Mouse (Mus musculus) monocyte, adult 5-6 weeks (primary cell): ENCODE measurements at regions not wholly inside any gene's neighbourhood (a gene's known extent, or its start where the extent isn't known, plus 50 kb on each side); places are given as distances from the start of the nearest gene placed in this dataset.
A peak's percentile ranks its signal among the peaks of the same experiment; 100 is the strongest.

Experiments
- ATAC-seq: fragments of 153-309, 156-312 bp; replicated peaks from 2 replicates; pipeline ENCODE4 v1.8.0; 2017; ENCODE audit warnings: mild to moderate bottlenecking; ENCODE audit not compliant: low TSS enrichment, insufficient number of reproducible peaks, severe bottlenecking, poor library complexity, low FRiP score

DNA sequence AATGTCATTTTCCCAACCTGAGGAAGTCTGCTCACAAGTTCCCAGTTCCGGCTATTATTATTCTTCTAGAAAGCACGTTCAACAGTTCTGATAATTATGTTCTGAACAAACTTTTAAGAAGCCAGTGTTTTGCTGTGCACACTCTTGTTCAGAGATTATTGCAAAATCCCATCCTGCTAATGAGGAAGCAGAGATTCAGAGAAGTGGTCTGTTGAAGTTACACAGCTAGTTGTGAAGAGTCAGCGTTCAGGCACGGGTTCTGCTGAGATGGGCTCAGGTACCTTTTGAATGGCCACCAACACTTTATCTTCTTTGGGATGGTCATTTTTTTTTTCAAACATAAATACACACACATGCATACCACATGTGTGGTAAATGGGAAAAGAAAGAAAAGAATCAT, 250.3 kb downstream of the Gm826 start:
- ATAC-seq, result no peak

- 0 out of 2 replicates have a peak, but pooled peaks have one; percentile 40 for ATAC-seq
These were observed 251.8 kb downstream of the Gm826 start for GRCm38 (mm10) chr2:160082106-160082653.

DNA sequence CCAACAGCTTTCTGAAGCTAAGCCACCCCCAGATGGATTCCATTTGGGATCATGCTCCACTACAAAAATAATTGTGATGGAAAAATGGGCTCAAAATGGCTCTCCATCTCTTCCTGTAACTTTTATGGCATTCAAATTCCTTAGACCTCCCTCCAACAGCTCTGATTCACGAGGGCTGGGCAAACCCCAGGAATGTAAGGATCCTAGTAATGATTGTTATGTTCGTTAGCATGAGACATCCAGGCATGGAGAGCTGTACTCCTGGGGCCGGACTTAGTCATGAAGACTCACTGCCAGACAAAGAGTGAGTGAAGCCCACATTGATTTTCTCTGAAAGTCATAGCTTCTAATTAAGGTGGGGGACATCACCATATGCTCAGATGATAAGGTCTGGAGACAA, 258.3 kb downstream of the Gm826 start:
- ATAC-seq, result no peak

DNA sequence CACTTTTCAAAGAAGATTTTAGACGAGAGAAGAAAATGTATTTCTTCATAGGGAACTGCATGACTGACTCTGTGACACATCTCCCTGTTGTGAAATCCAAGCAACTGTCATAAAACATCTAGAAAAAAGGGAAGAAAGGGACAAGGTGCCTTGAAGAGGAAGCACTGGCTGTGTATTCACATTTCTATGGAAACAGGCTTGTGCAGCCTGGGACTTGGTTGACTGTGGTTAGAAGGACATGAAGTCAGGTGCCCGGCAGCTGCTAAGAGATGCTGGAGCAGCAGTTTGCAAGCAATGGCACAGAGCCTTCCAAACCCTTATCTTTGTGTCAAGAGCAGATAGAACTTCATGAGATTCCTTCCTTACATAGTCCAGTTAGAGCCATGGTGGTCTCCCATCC, 263.5 kb downstream of the Gm826 start:
- ATAC-seq, result peak; percentile 90

DNA sequence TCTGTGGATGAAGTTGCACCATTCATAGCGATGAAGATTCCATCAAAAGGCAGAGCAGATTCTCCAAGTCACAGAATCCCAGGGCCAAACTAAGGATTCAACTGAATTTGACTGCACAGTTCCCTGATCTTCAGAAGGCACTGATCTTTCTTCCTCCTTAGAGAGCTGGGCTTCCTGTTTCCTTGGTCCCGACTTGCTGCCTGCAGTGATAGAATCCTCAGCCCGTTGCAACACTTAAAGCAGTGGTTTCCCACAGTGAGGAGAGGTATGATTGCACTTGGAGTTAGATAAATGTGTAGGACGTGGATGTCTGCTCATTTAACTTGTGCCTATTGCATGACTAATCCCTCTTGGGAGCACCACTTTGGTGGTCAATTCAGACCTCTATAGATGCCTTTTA, 265.2 kb downstream of the Gm826 start:
- ATAC-seq, result 0 out of 2 replicates have a peak, but pooled peaks have one; percentile 34

- ATAC-seq, result no peak
These were observed 266.1 kb downstream of the Gm826 start for GRCm38 (mm10) chr2:160067904-160068303.

DNA sequence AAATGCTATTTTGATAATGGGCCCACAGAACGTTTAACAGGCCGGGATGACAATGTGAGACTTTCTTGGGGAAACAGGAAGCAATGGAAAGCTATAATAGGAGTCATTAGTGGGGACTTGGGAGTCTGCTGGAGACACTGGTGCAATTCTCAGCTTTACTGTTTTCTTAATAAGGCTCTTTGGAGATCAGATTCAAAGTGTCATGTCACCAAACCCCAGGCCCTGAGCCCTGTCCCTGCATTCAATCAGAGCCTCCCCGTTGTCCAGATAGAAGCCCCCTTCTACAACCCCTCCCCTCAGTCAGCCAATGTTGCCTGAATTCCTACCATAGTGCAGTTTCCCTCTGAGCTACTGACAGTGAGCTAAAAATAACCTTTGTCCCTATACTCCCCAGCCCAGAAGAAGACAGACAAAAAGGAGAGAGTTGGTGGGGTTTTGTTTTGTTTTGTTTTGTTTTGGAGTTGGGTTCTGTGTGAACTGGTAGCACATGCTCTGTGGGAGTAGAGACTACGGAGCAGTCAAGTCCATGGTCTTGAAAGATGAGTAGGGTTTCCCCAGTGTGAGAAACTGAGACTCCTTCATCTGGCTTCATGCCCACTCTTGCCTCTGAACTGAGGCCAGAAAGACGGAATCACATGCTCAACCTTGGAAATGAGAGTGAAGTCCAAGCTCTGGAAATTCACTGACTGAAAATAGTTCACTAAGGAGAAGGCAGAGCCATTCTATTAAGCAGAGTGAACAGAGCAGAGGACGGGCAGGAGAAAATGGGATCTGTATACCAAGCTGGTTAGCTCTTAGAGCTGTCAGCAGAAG, 267.3 kb downstream of the Gm826 start:
- ATAC-seq, result no peak

DNA sequence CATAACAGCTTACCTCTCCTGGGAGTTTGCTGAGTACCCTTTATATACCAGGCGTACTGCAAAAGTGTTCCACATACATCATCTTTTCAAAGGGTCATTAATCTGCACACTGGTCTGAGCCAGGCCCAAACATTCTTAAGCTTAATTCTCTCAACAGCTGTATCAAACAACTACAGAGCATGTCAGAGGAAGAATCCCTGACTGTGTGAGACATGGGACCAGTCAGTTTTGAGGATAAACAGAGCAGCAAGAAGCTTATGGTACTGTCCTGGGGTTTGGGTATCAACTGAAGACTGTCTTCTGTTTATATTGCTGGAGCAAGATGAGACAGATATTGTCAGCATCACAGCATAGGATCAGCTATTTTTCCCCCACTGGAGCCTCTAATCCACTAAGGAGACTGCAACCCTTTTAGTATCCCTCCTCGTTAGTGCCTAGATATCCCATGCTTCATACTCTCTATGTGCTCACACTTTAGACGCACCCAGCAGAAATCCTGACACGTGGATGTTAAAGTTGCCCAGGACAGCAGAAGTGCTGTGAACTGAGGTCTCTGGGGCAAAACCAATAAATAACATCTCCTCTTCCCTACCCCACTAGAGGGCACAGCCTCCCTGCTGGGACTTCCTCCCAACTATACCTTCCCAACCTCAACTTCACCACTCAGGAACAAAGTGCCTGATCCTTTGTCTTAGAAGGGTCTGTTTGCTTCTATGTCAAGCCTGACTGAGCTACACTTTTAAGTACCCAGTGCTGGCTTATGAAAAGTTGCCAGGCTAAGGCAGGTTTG, 271.6 kb downstream of the Gm826 start:
- no peak for ATAC-seq

GRCm38 (mm10) chr2:160060091-160060490, 273.9 kb downstream of the Gm826 start:
- ATAC-seq, result no peak

- no peak for ATAC-seq
These were observed 276.8 kb downstream of the Gm826 start for GRCm38 (mm10) chr2:160057211-160057610.

DNA sequence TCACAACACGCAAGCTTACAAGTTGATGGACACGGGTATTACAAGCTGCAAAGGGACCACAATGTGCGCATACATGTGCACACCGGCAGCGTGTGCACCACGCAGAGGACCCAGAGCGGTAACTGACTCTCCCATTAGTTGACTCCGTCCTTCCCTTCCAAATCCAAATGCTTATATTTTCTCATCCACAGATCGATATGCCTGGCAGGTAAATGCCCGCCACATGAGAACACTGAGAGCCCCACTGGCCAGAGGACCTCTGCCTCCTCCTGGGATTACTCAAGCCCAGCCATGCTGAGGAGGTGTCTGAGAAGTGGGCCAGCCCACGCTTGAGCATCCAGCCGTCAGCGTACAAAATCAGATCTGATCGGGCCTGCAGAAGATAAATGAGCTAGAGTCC, 279.6 kb downstream of the Gm826 start:
- no peak for ATAC-seq

DNA sequence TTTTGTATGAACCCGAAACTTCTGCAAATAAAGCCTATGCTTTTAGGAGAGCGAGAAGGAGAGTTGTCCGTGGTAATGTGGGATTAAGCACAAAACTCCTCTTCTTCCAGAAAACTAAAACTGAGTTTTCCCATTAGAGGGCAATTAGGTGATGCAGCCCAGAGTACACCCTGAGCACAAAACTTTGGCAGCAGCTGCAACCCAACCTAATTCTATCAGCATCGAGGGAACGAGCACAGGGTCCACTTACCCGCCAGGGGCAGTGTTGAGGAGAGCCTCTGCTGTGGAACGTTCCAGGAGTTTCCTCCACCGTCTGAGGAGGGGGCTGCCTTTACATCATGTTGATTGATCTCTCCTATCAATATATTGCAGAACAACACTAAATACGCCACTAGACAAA, 285.7 kb downstream of the Gm826 start:
- no peak for ATAC-seq

DNA sequence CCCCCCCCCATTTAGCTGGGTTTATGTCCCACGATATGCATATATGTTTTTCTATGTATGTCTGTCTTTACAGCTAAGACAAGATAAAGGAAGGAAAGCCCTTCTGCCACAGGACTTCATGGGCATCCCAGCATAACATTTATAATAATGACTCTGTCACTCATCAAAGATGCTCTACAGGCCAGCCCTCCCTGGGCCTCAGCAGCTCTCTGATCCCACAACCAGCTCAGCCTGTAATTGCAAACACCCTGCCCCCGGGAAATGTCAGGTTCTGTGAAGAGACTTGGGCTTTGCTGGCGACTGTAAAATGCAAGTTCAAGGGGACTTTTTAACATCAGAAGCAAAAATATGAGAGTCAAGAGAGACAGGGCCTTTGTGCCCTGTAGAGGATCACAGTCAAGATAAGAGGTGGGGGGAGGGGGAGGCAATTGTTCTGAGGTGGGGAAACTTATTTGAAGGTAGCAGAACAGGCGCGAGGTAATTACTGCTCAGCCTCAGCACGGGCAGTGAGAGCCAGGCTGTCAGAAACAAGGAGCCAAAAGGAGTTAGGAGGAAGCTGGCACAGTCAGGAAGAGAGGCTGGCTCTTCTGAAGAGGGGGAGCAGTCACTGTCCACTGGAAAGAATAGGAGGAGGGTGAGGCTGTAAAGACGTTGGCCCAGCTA, 286.9 kb downstream of the Gm826 start:
- no peak for ATAC-seq

DNA sequence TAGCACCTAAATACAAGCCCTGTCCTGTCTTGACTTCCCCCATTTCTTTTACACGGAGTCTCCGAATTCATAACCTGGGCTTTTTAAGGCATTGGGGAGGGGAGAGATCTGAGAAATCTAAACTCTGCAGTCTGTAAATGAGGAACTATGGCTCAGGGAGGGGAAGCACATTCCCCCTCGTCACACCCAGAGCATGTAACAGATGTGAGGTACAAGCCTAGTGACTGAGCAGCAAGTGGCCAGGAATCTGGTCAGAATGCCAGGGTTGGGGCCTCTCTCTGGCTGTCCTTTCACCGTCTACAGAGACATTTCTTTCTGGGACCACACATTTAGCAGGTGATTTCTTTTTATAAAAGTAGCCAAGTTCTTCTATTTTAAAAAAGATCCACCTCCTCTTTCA, 289.4 kb downstream of the Gm826 start:
- ATAC-seq, result 0 out of 2 replicates have a peak, but pooled peaks have one; percentile 40

DNA sequence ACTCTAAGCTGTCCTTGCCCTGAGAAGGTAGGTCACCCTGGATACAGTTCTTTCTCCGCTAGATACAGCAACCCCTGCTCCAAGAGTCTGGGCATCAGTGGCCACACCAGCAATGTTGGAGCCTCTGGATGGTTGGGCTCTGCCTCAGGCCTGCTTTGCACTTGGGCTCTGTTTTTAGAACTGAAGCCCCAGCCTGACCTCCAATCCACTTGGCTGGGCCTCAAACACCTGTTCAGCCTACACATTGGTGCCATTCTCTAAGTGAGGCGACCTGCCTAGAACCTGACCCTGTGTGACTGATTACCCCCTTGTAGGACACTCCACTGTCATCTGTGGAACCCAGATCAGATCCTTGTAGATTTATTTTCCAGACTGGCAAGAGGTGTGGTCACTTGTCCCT, 289.8 kb downstream of the Gm826 start:
- no peak for ATAC-seq

DNA sequence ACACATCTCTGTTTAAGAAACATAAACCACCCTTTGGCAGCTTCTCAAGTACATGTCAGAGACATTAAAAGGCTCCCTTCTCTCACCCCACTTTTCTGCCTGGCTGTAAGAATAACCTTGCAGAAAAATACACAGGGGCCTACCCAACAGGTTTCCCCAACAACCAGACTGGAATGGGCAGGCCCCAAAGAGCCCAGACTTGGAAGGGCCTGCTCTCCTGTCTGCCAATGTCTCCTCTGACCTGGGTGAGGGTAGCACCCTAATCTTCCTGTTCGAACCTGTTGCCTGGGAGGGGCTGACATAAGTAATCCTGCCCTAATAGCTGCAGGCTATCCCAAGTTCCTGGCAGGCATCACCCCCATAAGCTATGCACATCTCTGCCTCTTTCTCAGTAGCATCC, 304.5 kb downstream of the Gm826 start:
- ATAC-seq, result no peak

DNA sequence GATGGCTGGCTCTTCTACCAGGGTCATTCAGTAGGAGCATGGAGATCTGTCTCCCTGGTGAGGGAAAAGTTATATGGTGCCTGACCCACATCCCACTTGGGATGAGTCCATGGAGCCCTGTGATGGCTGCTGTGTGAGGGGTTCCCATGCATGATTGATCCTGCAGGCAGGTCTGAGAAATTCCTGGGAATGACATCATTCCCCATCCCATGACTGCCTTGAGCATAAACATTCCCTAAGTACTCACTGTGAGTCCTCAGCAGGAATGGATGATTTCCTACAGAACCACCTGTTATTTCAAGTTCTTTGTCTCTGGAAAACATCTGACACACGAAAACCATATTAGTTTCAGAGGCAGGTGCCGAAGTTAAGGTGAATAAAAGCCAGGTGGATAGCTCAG, 305.5 kb downstream of the Gm826 start:
- ATAC-seq, result no peak

DNA sequence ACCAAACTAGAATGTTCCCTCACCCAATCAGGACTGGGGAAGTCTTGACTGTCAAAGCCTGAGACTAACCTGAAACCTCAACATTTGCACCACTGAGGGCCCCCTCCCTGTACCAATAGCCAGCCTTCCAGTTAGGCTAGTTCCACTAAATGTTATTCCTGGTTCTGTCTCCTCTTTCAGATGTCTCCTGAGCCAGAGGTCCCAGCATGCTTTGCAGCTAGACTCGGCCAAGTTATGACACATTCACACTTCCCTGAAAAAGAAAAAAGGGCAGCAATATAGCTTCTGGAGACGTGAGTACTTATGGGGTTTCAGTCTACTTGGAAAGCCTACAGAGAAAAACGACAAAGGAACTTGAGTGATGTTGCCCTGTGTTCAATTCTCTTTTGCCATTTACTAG, 308.1 kb downstream of the Gm826 start:
- ATAC-seq, result no peak

DNA sequence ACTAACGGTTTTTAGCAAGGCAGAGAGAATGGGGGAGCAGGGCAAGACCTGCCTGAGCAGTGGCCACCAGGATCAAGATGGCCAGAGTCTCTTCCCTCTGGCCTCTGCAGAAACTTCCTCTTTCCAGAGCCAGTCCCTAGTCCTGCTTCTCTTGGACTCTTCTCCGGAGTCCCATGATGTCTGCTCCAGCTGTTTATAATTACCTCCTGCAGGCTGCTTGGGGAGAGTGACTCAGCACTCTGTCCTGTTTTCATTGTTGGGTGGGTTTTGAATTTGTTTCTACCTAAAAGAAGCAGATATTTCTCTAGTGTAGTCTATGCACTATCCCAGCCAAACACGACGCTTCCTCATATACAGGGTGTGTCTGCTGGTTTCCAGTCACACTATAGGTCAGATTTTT, 312.4 kb downstream of the Gm826 start:
- no peak for ATAC-seq
